22 mouse cellular contexts compared by ENCODE assay signal in genomic region chr6:148660152-148660551, GRCm38 (mm10).
"Had no signal": no experiment of that assay in that cellular context is flagged by ENCODE, and none has a peak within 500 bp of the region (broad histone marks: within the 10 kb centered on the region; RNA-seq: fewer than 3 reads in every experiment).

No protein-coding gene starts in this region.

- H3K4me1 ChIP-seq: lung, embryonic 15.5 days; megakaryocyte, embryonic 14.5 days; midbrain, embryonic 12.5 days; neural tube, embryonic 13.5 days; neural tube, embryonic 15.5 days; stomach, embryonic 15.5 days had no signal

- H3K27ac ChIP-seq: lung, embryonic 15.5 days; macrophage; midbrain, embryonic 10.5 days; midbrain, embryonic 12.5 days; neural tube, embryonic 13.5 days; neural tube, embryonic 15.5 days; stomach, embryonic 15.5 days; stomach, postnatal 0 days had no signal

- H3K9ac ChIP-seq: lung, embryonic 15.5 days; midbrain, embryonic 12.5 days; neural tube, embryonic 13.5 days; neural tube, embryonic 15.5 days; stomach, embryonic 15.5 days had no signal

- H3K27me3 ChIP-seq: lung, embryonic 15.5 days; midbrain, embryonic 12.5 days; neural tube, embryonic 13.5 days; neural tube, embryonic 15.5 days; stomach, embryonic 15.5 days had no signal

- H3K9me3 ChIP-seq: lung, embryonic 15.5 days; megakaryocyte, embryonic 14.5 days; midbrain, embryonic 10.5 days; midbrain, embryonic 12.5 days; neural tube, embryonic 13.5 days; neural tube, embryonic 15.5 days; stomach, embryonic 15.5 days had no signal

- H3K4me3 ChIP-seq: lung, embryonic 15.5 days; megakaryocyte, embryonic 14.5 days; midbrain, embryonic 10.5 days; midbrain, embryonic 12.5 days; myocyte; neural tube, embryonic 13.5 days; neural tube, embryonic 15.5 days; stomach, embryonic 15.5 days had no signal

- H3K36me3 ChIP-seq: lung, embryonic 15.5 days; midbrain, embryonic 10.5 days; midbrain, embryonic 12.5 days; neural tube, embryonic 13.5 days; neural tube, embryonic 15.5 days; stomach, embryonic 15.5 days had no signal

- H3K4me2 ChIP-seq: lung, embryonic 15.5 days; midbrain, embryonic 12.5 days; neural tube, embryonic 13.5 days; neural tube, embryonic 15.5 days; stomach, embryonic 15.5 days had no signal

- DNase-seq: lung, adult 2 months; lung, postnatal 14 days; lung, postnatal 36 days; midbrain, embryonic 14.5 days; retina, postnatal 1 day; right cerebral cortex, adult 18-20 months; right cerebral cortex, postnatal 14 days; thymus, adult 2 months; thymus, postnatal 25 days; thymus, postnatal 4 days had no signal

- ATAC-seq: lung, postnatal 0 days; midbrain, embryonic 16.5 days had no signal
